Mouse (Mus musculus): ENCODE measurements around the gene Gm5089.

GRCm38 (mm10) chr14:122482081-122483023 lies 31.4 kb upstream of the Gm5089 start:
- no peak for TF ChIP-seq EP300 (IDR thresholded peaks at IDR 0.05; ENCODE audit: low read depth)
- no peak for TF ChIP-seq CTCF (IDR thresholded peaks at IDR 0.05; ENCODE audit: low read depth)

Data from heart, postnatal 0 days (tissue).